Mouse (Mus musculus) ES-E14 (cell line): Measurements from ENCODE around the gene Hip1r. TPM values are rescaled to one million over a fixed set of nuclear protein-coding genes. Genes with fewer than 3 reads are reported as not detected.

Experiments
- DNase-seq: peaks from one replicate; pipeline ENCODE4 v3.0.0-alpha.2; 2013; ENCODE audit warnings: low read depth, low spot score
- H3K27ac ChIP-seq: 2 replicates; pipeline ENCODE4 v1.5.1; 2012; ENCODE audit warnings: low read depth, mild to moderate bottlenecking, low read length, moderate library complexity, mixed read lengths; ENCODE audit not compliant: poor library complexity, insufficient read depth, severe bottlenecking
- H3K36me3 ChIP-seq: 2 replicates; pipeline ENCODE4 v1.6.1; 2012; ENCODE audit warnings: mild to moderate bottlenecking, low read length, moderate library complexity, mixed read lengths; ENCODE audit not compliant: control insufficient read depth, poor library complexity, insufficient read depth, severe bottlenecking
- H3K4me1 ChIP-seq, 2 experiments: fragments of 150-350 bp in 1 of 2; sonication (generic) in 1 of 2; 2 replicates each; pipeline ENCODE4 v1.6.1; 2012; ENCODE audit warnings: low read length in 2 of 2, mild to moderate bottlenecking in 1 of 2, mixed read lengths in 1 of 2; ENCODE audit not compliant: control insufficient read depth in 2 of 2, insufficient read depth in 2 of 2, poor library complexity in 1 of 2
- H3K4me3 ChIP-seq, 2 experiments: fragments of 150-350 bp in 1 of 2; sonication (generic) in 1 of 2; 2 replicates each; pipeline ENCODE4 v1.5.1; 2012; ENCODE audit warnings: low read length in 2 of 2, low read depth in 1 of 2, mild to moderate bottlenecking in 1 of 2, mixed read lengths in 1 of 2; ENCODE audit not compliant: insufficient read depth in 1 of 2, poor library complexity in 1 of 2, severe bottlenecking in 1 of 2
- H3K9ac ChIP-seq: 2 replicates; pipeline ENCODE4 v1.6.1; 2012; ENCODE audit warnings: low read depth, mild to moderate bottlenecking, low read length, mixed read lengths; ENCODE audit not compliant: poor library complexity, insufficient read depth, severe bottlenecking
- H3K9me3 ChIP-seq: fragments of 150-350 bp; sonication (generic); 2 replicates; pipeline ENCODE4 v1.6.1; 2012; ENCODE audit warnings: low read depth, mild to moderate bottlenecking, low read length; ENCODE audit not compliant: control insufficient read depth, insufficient read depth
- CHD2 ChIP-seq: IDR thresholded peaks from 2 replicates; pipeline ENCODE4 v1.6.1; 2014; ENCODE audit warnings: mild to moderate bottlenecking, low read depth, low read length, inconsistent platforms
- HCFC1 ChIP-seq: IDR thresholded peaks from 2 replicates; pipeline ENCODE4 v1.6.1; 2012; ENCODE audit warnings: low read length, inconsistent platforms, borderline replicate concordance; ENCODE audit not compliant: insufficient read depth
- MAFK ChIP-seq: IDR thresholded peaks from 2 replicates; pipeline ENCODE4 v1.6.1; 2014; ENCODE audit warnings: mild to moderate bottlenecking, low read depth, low read length, inconsistent platforms; ENCODE audit not compliant: insufficient read depth
- ZC3H11A ChIP-seq: IDR thresholded peaks from 2 replicates; pipeline ENCODE4 v1.6.1; 2012; ENCODE audit warnings: low read depth, mild to moderate bottlenecking, inconsistent platforms, low read length, borderline replicate concordance
- ZNF384 ChIP-seq: IDR thresholded peaks from 2 replicates; pipeline ENCODE4 v1.6.1; 2012; ENCODE audit warnings: low read depth, low read length, inconsistent platforms
- in situ Hi-C, 2 experiments: fragments of 600-800 bp; cut with MboI; formaldehyde crosslinking; loops; one replicate each; pipeline ENCODE4 v1.15.1; 2025; ENCODE audit warnings: low sequenced_read_pairs in 2 of 2, inconsistent platforms in 1 of 2; ENCODE audit not compliant: unreplicated experiment in 2 of 2
- total RNA-seq: library from RNA; depleted of rRNA; stranded (reverse); fragments of 300-350 nt; gene quantifications from 2 replicates; pipeline ENCODE4 v1.2.3, GENCODE M21; 2012

The Hip1r gene
- total RNA-seq, 1 experiment = 9.7 TPM

DNA sequence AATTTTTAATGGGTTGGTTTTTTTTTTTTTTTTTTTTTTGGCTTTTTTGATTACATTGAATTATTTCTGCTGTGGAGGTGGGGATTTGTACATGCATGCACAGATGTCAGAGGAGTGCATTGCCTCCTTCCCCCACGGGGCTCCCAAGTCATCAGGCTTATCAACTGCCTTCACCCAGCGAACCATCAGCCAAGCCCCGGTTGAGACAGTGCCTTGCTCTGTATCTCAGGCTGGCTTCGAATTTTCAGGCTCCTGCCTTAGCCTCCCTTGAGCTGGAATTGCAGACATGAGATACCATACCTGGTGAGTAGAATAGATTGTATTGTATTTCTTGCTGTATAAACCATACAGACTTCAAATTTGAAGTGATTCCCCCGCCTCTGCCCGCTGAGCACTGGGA is 66.2 kb downstream of the Hip1r start:
- in situ Hi-C loops = no loop called here
- no peak for TF ChIP-seq ZNF384
- TF ChIP-seq CHD2 = no peak
- no peak for TF ChIP-seq HCFC1
- no peak for TF ChIP-seq MAFK
- no peak for TF ChIP-seq ZC3H11A
- no peaks in the 10 kb centered on the region for H3K9me3 ChIP-seq
- DNase-seq = no peak
- H3K4me3 ChIP-seq = no peak overlapping the region
- no peaks in the 10 kb centered on the region for H3K36me3 ChIP-seq
- no peak overlapping the region for H3K27ac ChIP-seq
- no peak overlapping the region for H3K9ac ChIP-seq
- H3K4me1 ChIP-seq = no peaks in the 10 kb centered on the region

GRCm38 (mm10) chr5:124041097-124041496 is 67.7 kb downstream of the Hip1r start:
- no peaks in the 10 kb centered on the region for H3K36me3 ChIP-seq
- in situ Hi-C loops = no loop called here
- H3K4me1 ChIP-seq = no peaks in the 10 kb centered on the region
- H3K27ac ChIP-seq = no peak overlapping the region
- TF ChIP-seq HCFC1 (no peak), MAFK (no peak), ZC3H11A (no peak), ZNF384 (no peak), CHD2 (no peak)
- H3K9me3 ChIP-seq = no peaks in the 10 kb centered on the region
- H3K9ac ChIP-seq = no peak overlapping the region
- no peak overlapping the region for H3K4me3 ChIP-seq
- DNase-seq = no peak

- no peak overlapping the region for H3K4me3 ChIP-seq
- no peak overlapping the region for H3K27ac ChIP-seq
- peaks cover 0 to 10% of the 10 kb centered on the region in 2 experiments; a peak in 3 of 4 replicates for H3K4me1 ChIP-seq
- no peaks in the 10 kb centered on the region for H3K9me3 ChIP-seq
- no peak for DNase-seq
- H3K36me3 ChIP-seq = no peaks in the 10 kb centered on the region
- no peak overlapping the region for H3K9ac ChIP-seq
- in situ Hi-C loops = no loop called here
- no peak for TF ChIP-seq ZC3H11A
- no peak for TF ChIP-seq ZNF384
- TF ChIP-seq CHD2 = no peak
- TF ChIP-seq MAFK = no peak
- TF ChIP-seq HCFC1 = no peak
These were observed 70.0 kb downstream of the Hip1r start for GRCm38 (mm10) chr5:124043212-124043978.

DNA sequence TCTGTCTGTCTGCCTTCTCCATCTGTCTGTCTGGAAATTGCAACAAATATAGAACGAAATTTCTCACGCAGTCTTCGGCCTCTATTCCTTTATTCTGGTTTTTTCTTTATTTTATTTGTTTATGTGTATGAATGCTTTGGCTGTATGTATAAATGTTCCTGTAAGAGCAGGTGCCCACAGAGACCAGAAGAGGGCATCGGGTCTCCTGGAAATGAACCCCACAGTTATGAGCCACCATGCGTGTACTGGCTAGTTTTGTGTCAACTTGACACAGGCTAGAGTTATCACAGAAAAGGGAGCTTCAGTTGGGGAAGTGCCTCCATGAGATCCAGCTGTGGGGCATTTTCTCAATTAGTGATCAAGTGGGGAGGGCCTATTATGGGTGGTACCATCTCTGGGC is 70.6 kb downstream of the Hip1r start:
- TF ChIP-seq MAFK = no peak
- TF ChIP-seq ZC3H11A = no peak
- TF ChIP-seq CHD2 = no peak
- TF ChIP-seq HCFC1 = no peak
- no peak for TF ChIP-seq ZNF384
- no peak overlapping the region for H3K4me3 ChIP-seq
- no peaks in the 10 kb centered on the region for H3K9me3 ChIP-seq
- in situ Hi-C loops = no loop called here
- H3K9ac ChIP-seq = no peak overlapping the region
- peaks cover 0 to 10% of the 10 kb centered on the region in 2 experiments; a peak in 3 of 4 replicates for H3K4me1 ChIP-seq
- H3K36me3 ChIP-seq = no peaks in the 10 kb centered on the region
- H3K27ac ChIP-seq = no peak overlapping the region
- no peak for DNase-seq
